Mouse (Mus musculus) ovary, postnatal 36 days (tissue): ENCODE results near the gene Rbm41.

ENCODE experiments used
- DNase-seq: peaks from one replicate; pipeline ENCODE4 v3.0.0; 2022; ENCODE audit warnings: low spot score, mixed read lengths

The Rbm41 gene

GRCm38 (mm10) chrX:139997740-139998690 is at the start of gene Rbm41:
TSS of gene Rbm41 (minus strand) at chrX:139998595.
- peak; percentile 28 for DNase-seq

- DNase-seq = no peak
These were observed 283 bp upstream of the Rbm41 start for GRCm38 (mm10) chrX:139998691-139999065.

- DNase-seq = no peak
These were observed 16.3 kb downstream of the Rbm41 start for GRCm38 (mm10) chrX:139982115-139982514.

DNA sequence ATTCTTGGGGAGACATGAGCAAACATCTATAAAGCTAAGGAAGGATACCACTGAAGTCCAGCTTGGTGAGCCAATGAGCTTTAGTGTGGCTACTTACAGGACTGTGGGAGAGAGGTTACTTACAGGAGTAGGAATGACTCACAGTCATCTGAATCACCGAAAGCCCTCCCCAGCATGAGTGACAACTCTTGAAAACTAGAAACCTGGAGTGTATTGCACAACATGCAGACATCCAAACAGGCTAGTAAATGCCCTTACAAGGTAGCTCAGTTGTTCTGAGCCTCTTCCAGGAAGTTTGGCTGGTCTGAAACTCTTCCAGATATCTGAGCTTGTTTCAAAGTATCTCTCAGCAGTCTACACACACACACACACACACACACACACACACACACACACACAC is 64.9 kb downstream of the Rbm41 start:
- no peak for DNase-seq

DNA sequence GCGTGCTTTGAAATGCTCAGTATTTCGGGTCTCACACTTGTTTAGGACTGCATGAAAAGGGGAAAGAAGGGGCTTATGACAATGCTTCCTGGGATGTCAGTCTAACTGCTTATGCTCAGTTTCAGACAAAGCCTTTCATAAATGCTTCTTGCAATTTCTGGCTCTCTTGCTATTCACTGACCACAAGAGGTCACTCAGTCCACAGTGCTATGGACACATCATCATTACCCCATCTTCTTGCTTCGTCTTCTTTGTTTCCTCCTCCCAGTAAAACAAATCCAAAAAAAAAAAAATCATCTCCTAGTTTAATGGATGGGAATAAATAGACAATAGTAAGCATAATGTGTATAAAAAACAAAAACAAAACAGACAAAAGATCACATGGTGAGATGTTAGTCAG is 65.9 kb downstream of the Rbm41 start:
- no peak for DNase-seq

GRCm38 (mm10) chrX:139920572-139920971 is 77.8 kb downstream of the Rbm41 start:
- DNase-seq = no peak

- no peak for DNase-seq
These were observed 107.0 kb downstream of the Rbm41 start for GRCm38 (mm10) chrX:139891387-139891786.

- DNase-seq = no peak
These were observed 115.2 kb downstream of the Rbm41 start for GRCm38 (mm10) chrX:139883221-139883620.

GRCm38 (mm10) chrX:139877936-139878335 is 120.5 kb downstream of the Rbm41 start:
- peak; percentile 4 for DNase-seq

DNA sequence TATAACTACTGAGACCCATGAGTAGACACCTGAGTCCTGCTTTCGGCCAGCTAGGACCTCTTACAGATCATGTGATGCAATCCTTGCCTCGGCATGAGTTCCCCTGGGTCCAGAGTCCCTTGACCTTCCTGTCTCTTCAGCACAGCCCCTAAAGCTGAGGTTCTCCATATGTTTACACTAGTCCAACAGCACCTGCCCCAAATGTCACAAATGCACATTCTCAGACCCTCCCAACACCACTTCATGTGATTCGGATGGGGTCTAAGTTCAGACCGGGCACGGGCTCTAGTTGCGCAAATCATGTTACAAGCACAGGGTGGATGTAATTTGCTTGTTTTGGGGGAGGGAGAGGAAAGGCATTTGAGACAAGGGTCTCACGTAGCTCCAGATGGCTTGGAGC is 121.3 kb downstream of the Rbm41 start:
- no peak for DNase-seq

GRCm38 (mm10) chrX:139870938-139871791 is 127.2 kb downstream of the Rbm41 start, which contains the start of gene Morc4:
TSS of gene Morc4 (minus strand) at chrX:139871677.
- peak; percentile 55 for DNase-seq

GRCm38 (mm10) chrX:139870300-139870711 is 128.1 kb downstream of the Rbm41 start:
- peak; percentile 41 for DNase-seq

- DNase-seq = no peak
These were observed 139.0 kb downstream of the Rbm41 start for GRCm38 (mm10) chrX:139859402-139859801.

DNA sequence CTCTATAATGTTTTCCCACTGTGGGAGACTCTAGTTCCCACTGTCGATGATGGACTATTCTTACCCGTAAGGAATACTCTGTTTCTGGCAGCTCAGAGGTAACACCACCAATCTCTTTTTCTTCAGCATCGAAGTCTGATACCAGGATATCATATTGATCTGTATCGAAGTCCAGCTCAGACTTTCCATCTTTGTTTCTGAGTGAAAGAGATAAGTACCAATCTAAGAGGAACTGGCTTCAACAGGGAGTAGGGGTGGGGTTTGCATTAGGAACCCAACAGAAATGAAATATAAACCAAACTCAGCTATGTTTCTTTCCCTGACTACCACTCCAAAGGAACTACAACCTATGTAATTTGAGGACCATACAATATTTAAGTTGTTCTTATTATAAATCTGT is 143.6 kb downstream of the Rbm41 start:
- no peak for DNase-seq

GRCm38 (mm10) chrX:139841091-139841490 is 157.3 kb downstream of the Rbm41 start:
- DNase-seq = no peak
